Mouse (Mus musculus) activated CD4-positive, CD25-positive, alpha-beta regulatory T cell, adult 4 months (primary cell): ENCODE data around the gene Nfil3. TPM values are rescaled to one million over a fixed set of nuclear protein-coding genes. Genes with fewer than 3 reads are reported as not detected.

Source experiments
- ATAC-seq: one replicate; pipeline ENCODE4 v1.8.0; 2017
- polyA plus RNA-seq, 2 experiments: library from polyadenylated mRNA; unstranded; fragments of 100-300 nt; shearing (Covaris generic); gene quantifications; one replicate each; pipeline ENCODE4 v1.2.1; 2017

Gene Nfil3
- polyA plus RNA-seq, 2 experiments from 2014 or later: 3.7 to 4.2 TPM

DNA sequence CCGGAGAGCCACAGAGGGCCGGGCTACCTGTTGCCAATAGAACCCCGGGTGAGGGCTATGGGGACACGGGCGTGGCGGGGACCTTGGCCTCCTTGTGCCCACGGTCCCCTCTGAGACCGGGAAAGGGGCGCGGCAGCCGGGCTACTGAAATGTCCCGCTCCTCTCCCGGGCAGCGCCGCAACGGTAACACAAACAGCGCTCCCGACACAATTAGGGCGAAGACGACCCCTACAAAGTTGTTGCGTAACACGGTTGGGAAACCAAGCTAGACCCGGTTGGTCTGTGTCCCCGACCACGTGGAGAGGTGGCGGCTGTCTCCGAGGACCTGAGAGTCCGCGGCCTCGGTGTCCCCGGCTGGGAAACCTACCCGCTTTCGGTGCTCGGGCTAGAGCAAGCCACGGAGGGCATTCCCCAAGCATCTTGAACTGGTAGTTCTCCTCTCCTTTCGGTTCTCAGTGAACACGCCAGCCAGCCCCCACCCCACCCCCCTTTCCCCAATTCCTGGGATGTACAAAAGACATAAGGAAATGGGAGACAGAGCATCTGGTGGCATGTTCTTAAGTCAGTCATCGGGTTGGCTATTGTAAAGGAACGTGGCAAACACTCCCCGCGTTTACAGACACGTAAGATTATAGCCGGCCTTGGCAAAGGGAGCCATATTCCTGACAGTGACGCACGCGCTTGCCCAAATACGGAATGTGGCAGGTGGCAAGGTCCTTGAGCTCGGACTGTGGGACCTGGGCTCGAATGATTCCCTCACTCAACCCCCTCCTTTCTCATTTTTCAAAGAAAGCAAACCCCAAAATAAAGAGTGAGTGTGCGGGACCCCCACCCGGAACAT is 788 bp upstream of the Nfil3 start:
- no peak for ATAC-seq

DNA sequence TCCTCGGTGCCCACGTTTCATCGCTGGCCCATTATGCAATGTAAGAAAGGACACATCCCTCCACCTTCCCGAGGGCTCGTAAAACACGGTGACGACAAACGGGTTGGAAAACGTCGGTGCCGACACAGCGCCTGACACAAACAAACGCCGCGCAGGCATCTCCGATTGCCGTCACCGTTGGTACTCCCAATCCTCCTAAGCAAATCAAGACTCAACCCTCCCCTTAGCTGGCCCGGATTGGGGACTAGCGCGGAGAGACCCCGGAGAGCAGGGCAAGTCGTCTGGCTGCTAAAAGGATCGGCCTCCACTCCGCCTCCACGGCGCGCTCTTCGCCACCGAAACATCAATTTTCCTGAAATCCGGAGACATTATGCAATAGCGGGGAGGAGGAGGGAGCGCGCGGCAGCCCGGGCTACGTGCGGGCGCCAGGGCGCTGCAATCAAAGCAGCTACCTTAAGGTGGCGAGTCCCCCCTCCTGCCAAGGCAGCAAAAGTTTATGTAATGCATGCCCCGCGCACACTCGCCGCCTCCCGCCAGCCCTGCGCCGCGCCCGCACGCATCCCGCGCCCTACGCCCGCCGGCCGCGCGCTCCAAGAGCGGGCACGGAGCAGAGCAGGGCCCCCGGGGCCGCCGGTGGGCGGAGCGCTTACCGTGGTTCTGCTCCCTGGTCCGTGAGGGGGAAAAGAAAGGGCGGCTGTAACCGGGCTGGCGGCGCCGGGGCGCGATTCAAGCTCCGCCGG is 492 bp downstream of the Nfil3 start:
- peak; percentile 53 for ATAC-seq

DNA sequence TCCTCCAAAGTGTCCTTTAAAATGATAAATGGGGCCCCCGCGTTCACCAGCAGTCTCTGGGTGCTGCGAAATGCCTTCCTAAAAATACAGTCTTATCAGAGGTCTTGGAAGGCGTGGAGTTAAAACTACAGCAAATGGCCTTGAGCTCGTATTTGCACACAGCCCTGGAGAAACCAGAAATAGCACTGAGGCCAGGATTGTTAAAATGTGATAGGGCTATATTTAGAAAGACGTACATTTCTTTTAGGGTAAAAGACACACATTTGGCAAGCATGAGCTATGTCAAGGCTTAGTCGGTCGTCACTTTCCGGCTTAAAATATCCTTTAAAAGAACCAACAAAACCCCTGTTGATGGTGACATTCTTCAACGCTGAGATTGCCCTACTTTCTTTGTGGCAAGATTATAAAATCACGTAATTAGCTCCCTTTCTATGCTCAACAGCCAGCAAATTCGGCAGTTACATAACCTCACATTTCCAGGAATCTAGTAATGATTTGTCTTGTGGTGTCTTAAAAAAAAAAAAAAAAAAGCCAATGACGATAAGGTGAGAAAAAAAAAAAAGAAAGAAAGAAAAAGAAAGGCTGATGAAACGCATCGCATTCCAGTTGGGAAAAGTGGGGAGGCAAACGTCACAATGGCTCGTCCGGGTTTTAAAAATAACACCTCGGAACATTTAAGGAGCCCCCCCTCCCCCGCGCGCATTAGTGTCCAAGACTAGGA is 1.4 kb downstream of the Nfil3 start:
- ATAC-seq: no peak

DNA sequence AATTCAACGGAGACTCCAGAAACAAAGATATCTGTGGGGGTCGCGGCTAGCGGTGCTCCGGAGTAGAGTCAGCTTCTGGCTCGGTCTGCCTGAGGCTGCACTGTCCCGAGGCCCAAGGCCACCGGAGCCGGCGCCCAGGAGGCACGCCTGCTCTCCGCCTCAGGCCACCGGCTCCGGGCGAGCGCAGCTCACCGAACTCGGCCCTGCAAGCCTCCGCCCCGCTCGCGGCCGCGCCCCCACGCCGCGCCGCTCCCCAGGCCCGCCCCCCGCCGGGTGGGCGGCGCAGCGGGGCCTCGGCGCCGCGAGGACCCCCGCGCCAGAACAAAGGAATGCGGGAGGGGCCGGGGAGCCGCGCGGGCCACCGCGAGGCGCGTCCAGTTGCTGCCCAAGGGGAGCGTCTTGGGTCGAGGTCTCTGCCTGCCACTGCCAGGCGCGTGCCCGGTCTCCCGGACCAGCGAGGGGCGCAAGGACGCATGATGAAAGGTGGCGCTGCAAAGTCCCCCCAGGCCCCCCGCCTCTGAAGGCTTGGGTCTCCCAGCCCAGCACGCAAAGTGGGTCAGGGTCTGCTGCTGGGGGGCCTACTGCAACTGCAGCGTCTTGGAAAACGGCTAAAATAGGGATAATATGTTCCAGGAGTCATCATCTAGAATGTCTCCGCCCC is 2.4 kb downstream of the Nfil3 start:
- no peak for ATAC-seq

DNA sequence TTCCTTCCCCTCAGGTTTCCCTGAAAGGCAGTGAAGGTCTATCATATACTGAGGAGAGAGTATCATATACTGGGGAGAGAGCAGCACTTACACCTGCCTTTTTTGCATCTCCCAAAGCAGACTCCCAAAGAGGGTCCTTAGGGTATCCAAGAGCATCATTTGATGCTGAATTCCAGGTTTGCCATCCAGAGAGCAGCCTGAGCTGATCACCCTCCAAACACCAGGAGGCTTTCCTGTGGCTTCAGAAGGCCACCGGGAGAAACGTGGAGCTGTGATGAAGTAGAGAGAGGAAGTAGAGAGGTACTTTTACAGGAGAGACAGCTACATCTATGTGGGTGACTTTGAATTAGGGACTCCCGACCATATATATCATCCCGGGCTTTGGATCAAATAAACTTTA is 3.1 kb downstream of the Nfil3 start:
- no peak for ATAC-seq

DNA sequence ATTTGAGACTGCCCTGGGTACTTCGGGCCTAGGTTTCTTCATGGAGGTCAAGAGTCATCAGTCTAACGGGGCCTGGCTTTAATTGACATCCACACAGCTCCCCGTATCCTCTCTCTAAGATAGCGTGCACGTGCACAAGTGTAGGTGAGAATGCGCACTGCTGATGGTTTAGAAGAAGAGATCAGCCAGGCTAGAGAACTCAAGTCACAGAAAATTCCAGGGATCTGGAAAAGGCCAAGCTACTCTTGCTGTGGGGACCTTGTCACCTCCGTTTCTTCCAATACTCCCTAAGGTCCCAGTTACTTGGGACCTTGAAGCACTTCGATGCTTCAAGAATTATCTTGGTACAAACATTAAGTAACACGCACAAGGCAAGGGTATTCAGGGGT is 3.7 kb downstream of the Nfil3 start:
- no peak for ATAC-seq

DNA sequence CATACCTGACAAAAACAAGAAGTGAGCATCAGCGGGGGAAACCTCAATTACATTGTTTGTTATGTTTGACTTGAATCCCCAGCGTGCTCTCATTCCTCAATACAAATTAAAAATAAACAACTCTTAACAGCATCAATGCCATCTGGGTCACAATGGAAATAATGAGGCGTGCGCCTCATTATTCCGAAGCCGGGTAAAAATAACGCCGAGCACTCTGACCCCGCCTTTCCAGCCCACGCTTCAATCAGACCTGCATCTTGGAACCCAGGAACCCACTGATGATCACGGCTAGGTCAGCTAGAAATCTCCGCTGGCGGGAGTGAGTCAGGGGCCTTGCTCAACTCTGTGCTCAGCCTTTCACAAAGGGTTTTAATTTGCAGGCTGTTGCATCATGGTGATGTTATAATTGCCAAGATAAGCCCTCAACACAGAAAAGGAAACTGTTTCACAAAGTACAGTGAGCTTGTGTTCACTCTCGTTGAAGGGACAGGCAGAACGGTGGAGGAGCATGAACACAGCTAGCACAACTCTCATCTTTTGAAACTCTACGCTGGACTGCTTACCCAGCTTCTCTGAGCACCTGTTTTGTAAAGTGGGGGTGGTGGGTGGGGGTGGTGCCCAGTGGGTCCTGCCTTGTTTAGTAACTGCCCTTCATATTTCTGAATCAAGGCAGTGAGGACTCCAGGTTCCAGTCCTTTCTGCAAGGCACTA is 4.2 kb downstream of the Nfil3 start:
- ATAC-seq: peak; percentile 7

DNA sequence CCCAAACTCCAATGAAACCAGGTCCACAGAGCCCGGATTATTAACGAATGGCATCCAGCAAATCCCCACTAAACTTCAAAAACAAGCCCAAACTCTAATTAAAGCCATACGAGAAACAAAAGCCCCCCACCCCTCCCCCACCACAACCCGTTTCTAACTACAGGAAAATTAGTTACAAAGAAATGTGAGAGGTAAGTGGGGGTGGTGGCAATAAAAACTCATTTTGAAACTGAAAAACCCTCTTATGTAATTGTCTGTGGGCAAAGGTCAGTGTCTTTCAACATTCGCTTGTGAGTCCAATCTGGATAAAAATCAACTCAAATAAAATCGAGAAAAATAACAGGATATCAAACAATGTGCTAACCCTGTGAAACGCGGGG is 4.8 kb downstream of the Nfil3 start:
- no peak for ATAC-seq

DNA sequence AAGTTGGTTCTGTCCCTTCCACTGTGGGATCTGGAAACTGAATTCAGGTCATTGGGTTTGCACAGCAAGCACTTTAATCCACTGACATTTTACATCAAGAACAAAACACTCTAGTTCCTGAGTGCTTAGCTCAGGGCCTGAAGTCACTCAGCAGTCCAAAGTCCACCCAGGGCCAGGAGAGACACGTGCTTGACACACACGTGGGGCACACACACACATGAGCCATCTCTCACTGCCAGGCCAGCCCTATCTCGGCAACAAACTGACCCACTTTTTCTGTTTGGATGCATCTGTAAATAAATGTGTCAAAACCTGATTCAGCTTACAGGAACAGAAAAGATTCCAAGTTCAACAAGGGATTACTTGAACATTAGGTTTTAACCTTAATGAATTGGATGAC is 6.2 kb downstream of the Nfil3 start:
- no peak for ATAC-seq

DNA sequence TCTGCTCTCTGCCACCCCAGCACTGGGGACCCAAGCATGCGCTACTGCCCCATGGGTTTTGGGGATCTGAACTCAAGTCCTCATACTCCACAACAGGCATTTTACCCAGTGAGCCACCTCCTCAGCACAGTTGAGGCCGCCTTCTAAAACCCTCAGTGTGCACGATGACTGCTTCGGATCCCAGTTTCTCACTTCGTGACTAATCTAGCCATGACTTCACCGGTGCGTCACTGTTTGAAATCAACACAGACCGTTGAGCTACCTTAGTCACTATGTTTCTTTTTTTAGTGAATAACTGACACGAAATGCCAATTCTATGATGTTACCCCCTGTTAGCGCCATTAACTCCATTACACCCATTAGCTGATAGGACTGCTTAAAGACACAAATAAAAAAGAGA is 7.4 kb downstream of the Nfil3 start:
- ATAC-seq: no peak

DNA sequence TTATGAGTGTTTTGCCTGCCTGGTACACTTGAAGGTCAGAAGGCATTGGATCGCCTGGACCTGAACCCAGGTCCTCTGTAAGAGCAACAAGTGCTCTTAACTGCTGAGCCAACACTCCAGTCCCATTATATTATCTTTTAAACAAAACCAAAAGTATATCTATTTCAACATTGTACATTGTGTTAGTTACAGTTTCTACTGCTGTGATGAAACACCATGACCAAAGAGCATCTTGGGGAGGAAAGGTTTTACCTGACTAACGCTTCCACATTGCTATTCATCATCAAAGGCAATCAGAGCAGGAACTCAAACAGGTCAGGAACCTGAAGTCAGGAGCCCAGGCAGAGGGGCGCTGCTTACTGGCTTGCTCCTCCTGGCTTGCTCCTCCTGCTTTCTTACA is 8.2 kb downstream of the Nfil3 start:
- ATAC-seq: no peak

DNA sequence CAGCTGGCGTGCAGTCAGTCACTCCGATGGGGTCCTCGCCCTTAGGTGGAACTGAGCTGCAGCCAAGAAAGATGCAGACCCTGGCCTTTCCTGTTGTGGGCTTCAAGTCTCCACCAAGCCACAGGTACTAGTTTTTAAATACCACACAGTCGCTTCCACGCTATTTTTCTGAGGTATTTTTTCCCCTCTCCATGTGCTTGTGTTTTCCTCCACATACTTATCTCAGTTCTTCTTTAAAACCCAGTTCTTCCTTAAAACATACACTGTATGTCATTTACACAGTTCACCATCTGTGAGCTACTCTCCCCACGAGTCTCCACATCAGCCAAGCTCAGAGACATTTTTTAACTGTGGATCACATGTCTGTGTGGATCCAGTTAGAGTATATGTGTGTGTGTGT is 10.0 kb downstream of the Nfil3 start:
- ATAC-seq: no peak

DNA sequence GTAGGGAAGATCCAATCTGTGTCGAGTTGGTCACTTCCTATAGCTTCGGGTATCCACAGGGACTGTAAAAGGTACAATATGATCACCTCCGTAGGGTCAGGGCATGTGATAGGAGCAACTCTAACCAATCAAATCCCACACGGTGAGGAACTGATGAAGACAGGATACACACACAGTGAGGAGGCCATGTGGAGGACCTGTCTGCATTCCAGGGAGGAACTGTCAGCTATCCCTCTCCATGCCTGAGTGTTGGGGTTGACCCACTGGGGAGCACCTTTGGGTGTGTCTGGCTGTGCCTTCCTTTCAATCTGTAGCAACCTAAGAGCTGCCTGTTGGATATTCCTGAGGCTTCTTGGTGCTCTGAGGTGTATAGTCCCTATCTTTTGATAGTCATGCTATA is 18.0 kb downstream of the Nfil3 start:
- no peak for ATAC-seq

DNA sequence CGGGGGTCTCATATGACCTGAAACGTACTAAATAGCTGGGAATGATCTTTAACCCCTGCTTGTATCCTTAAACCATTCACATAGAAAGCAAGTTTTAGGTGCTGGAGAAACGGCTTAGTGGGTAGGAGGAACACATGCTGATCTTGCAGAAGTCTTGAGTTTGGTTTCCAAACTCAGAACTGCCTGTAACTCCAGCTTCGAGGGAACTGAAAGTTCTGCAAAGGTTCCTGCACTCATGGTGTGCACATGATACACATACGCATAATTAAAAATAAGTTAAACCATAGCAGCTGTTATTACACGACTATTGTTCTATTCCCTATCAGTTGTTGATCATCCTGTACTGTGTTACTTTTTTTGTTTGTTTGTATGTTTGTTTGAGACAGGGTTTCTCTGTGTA is 18.5 kb downstream of the Nfil3 start:
- ATAC-seq: no peak

DNA sequence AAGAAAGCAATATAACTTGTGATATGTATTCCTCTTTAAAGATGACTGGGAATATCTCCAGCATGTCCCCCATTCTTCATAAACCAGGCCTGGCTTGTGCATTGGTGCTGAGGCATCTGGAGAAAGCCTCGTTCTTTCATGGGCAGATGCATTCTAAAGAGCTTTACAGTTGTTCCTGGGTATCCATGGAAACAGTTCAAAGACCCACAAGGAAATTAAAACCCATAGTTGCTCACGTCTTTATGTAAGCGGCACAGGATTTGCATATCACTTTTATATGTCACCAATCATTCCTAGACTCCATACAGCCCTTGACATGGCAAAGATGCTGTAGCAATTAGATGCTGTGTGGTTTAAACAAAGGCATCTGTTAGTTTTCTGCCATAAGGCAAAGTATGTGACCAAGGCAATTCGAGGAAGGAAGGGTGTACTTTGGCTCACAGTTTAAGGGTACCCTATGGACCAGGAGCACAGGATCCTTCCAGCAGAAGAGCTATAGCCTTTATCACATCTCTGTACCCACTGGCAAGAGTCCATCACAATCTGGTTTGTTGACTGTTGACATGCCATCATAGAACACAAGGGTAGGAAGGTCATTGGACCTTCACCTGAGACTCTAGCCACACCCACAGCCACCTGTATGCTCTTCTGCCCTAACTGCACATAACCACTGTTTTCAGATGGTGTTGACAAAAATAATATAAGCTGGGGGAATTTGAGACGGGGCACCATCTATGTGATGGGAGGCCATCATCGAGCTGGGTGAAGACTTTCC is 26.9 kb downstream of the Nfil3 start:
- ATAC-seq: no peak

DNA sequence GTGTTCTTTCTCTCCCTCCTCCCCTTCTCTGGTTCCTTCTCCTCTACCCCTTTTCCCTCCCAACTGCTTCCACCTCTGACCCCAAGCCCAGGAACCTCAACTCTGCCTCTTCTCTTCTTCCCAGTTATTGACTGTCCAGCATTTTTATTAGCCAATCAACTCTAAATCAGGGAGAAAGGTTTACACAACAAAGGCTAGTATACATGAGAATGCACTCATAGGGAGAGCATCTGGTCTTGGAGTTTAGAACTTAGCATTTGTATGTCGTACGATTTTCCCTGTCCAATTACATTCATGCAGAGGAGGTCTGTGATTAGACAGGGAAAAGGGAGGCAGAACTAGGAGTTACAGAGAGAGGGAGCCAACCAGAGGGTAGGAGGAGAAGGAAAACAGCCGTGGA is 31.7 kb downstream of the Nfil3 start:
- ATAC-seq: no peak

DNA sequence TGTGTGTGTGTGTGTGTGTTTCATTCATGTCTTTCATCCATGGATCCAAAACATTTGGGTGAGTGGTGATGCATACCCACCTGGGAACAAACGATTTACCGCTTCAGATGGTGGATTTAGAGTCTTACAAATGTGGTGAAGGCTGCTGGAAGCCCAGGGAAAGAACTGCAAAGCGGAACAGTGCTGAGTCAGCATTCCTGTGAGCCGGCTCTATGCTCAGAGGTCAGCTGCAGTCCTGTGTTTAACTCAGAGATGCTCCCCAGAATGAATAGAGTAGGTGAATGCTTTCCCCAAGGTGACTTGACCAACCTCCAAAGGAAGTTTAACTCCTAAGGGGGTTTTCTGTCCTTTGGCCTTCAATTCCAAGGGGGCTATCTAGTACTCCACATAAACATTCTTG is 33.3 kb downstream of the Nfil3 start:
- ATAC-seq: no peak

DNA sequence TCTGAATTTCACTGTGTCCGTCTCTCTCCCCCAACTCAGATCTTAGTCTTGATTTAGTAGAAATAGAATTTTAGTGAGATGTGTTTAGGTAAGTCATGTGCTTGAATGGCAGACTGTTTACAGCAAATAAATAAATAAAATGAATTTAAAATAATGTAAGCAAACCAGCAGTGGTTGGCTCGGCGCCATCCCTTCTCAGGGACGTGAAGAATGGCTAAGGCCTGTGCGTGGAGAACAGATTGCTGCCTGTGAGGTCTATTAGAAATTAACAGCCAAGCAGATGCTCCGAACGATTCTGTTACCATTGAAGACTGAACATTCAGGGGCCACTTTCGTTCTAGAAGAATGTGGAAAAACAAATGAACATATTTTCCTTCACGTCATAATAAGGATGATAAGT is 35.1 kb downstream of the Nfil3 start:
- no peak for ATAC-seq

DNA sequence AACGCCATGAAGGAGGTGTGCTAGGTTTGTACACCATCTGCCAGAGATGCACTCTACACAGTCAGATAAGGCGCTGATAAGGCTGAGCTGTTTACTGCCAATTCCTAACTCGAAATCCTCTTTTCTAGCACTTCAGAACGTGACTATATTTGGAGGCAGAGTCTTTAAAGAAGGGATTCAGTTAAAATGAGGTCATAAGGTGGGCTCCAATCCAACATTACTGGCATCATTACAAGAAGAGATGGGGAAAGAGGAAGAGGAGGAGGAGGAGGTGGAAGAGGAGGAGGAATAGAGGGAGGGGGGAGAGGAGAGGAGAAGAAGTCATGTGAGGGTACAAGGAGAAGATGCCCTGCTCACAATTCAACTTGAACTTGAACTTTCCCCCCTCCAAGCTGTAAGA is 36.8 kb downstream of the Nfil3 start:
- no peak for ATAC-seq

DNA sequence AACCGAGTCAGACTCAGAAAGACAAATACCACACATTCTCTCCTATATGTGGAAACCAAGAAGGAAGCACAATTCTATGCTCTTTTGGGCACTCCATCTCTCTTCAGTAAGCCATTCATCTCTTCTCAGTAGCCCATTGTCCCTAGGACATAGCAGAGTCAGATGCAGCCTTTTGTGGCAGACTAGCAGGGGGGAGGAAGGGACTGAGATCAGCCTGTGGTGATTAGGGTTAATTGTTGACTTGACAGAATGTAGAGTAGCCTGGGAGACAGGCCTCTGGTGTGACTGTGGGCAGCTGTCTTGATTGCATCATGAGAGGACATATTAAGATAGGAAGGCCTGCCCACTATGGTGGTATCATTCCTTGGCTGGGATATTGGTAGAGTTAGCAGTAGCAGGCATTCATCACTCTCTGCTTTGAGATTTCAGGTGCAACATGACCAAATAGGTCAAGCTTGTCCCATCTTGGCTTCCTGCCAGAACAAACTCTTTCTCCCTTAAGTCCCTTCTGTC is 37.9 kb downstream of the Nfil3 start:
- ATAC-seq: no peak

DNA sequence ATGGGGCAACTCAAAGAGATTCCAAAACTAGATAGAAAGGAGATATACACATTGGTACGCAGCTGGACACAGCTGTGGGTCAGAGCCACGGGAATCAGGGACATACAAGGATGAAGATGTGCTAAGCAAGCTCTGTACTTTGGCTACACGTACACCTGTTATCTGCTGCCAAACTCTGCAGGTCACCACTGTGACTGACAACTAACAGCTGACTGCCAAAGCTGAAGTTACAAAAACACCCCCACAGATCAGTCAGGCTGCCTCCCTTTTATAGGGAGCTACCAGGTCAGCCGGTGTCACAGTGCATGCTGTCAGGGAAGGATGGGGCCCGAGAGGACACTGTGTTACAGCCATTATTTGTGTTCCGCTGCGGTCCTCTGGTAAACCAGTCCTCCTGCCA is 39.9 kb downstream of the Nfil3 start:
- ATAC-seq: no peak
